ENCODE assay signal across 10 mouse cellular contexts in the genomic region with DNA sequence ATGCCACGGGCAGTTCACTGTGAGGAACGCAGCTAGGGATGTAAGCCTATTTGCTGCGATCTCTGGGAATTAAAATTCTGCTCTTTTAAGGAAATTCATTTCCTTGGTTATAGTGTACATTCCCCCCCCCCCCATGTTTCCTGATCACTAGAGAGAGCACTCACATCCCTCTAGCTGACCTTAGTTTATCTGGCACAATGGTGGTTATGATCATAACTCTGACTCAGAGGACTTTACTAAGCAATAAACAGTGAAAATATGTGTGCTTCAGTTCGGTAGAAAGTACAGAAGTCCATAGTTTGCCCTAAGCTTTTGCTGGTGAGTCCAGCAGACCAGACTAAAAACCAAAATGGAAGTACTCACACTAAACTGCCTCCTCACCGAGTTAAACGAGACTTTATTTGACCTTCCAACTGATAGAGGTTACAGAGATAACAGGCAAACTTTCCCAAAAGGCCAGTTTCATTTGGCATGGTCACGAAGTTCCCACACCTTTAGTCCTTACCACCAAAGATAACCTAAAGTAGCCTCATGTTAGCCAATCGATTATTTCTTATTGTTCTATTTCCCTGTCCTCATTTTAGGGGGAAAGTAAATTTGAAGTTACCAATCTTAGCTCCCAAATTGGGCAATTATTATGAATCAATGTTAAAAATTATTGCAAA.
"Had no signal": no experiment of that assay in that cellular context is flagged by ENCODE, and none has a peak within 500 bp of the region (broad histone marks: within the 10 kb centered on the region; RNA-seq: fewer than 3 reads in every experiment).

No protein-coding gene starts in this region.

- H3K36me3 ChIP-seq: limb, embryonic 10.5 days; liver, embryonic 13.5 days; lung, embryonic 15.5 days; midbrain, embryonic 12.5 days had no signal

- H3K9me3 ChIP-seq: limb, embryonic 10.5 days; liver, embryonic 13.5 days; lung, embryonic 15.5 days; midbrain, embryonic 12.5 days had no signal

- H3K27me3 ChIP-seq: liver, embryonic 13.5 days; lung, embryonic 15.5 days; midbrain, embryonic 12.5 days had no signal

- H3K4me2 ChIP-seq: liver, embryonic 13.5 days; lung, embryonic 15.5 days; midbrain, embryonic 12.5 days had no signal

- H3K4me1 ChIP-seq: liver, embryonic 13.5 days had no signal

- H3K27ac ChIP-seq: left cerebral cortex, adult 2 months; limb, embryonic 10.5 days; liver, embryonic 13.5 days; lung, embryonic 15.5 days; midbrain, embryonic 12.5 days had no signal

- H3K9ac ChIP-seq: liver, embryonic 13.5 days; liver, postnatal 0 days; lung, embryonic 15.5 days; midbrain, embryonic 12.5 days had no signal

- H3K4me3 ChIP-seq: left cerebral cortex, adult 2 months; limb, embryonic 10.5 days; liver, embryonic 13.5 days; lung, embryonic 15.5 days; midbrain, embryonic 12.5 days had no signal

- DNase-seq: kidney, adult 8-10 months; kidney, postnatal 4 days; liver, embryonic 13.5 days; liver, postnatal 0 days; lung, postnatal 14 days; right cerebral cortex, postnatal 14 days had no signal
